Mouse (Mus musculus) C2C12 (cell line): ENCODE data around the gene Josd2. TPM values are rescaled to one million over a fixed set of nuclear protein-coding genes. Genes with fewer than 3 reads are reported as not detected.

ENCODE experiments used
- H3K27me3 ChIP-seq: one replicate; pipeline ENCODE4 v1.6.1; 2011; ENCODE audit not compliant: control insufficient read depth, insufficient read depth, insufficient read length
- H3K36me3 ChIP-seq: one replicate; pipeline ENCODE4 v1.6.1; 2011; ENCODE audit not compliant: control insufficient read depth, insufficient read depth
- H3K4me3 ChIP-seq: one replicate; pipeline ENCODE4 v1.5.1; 2011; ENCODE audit warnings: mild to moderate bottlenecking, control low read depth; ENCODE audit not compliant: poor library complexity, insufficient read depth, severe bottlenecking
- H3K79me2 ChIP-seq: one replicate; pipeline ENCODE4 v1.6.1; 2011; ENCODE audit not compliant: control insufficient read depth, insufficient read depth
- H3K79me3 ChIP-seq: one replicate; pipeline ENCODE4 v1.6.1; 2011; ENCODE audit warnings: low read depth, control low read depth
- H3ac ChIP-seq: one replicate; pipeline ENCODE3; 2011; ENCODE audit warnings: low read depth; ENCODE audit not compliant: control insufficient read depth, insufficient read length
- CEBPB ChIP-seq: IDR thresholded peaks from one replicate; pipeline ENCODE4 v1.6.1; 2011; ENCODE audit warnings: low read depth, mild to moderate bottlenecking, control low read depth, moderate library complexity
- CTCF ChIP-seq: IDR thresholded peaks from one replicate; pipeline ENCODE4 v1.5.1; 2011; ENCODE audit not compliant: control insufficient read depth, insufficient read depth, insufficient read length
- FOSL1 ChIP-seq: IDR thresholded peaks from one replicate; pipeline ENCODE4 v1.8.0; 2011; ENCODE audit warnings: mild to moderate bottlenecking, low read length; ENCODE audit not compliant: poor library complexity, insufficient read depth, severe bottlenecking
- MAX ChIP-seq: IDR thresholded peaks from one replicate; pipeline ENCODE4 v1.6.1; 2011; ENCODE audit warnings: mild to moderate bottlenecking, control low read depth
- MYOD1 ChIP-seq: IDR thresholded peaks from one replicate; pipeline ENCODE4 v1.6.1; 2011; ENCODE audit warnings: low read depth; ENCODE audit not compliant: control insufficient read depth, insufficient read length
- MYOG ChIP-seq: IDR thresholded peaks from one replicate; pipeline ENCODE4 v1.6.1; 2011; ENCODE audit not compliant: control insufficient read depth, insufficient read length; ENCODE audit errors: extremely low read depth
- USF1 ChIP-seq: IDR thresholded peaks from one replicate; pipeline ENCODE4 v1.6.1; 2011; ENCODE audit warnings: low read depth, mild to moderate bottlenecking, control low read depth, moderate library complexity
- polyA plus RNA-seq: library from polyadenylated mRNA; unstranded; fragments of >200 nt; fragmentation: generic; extraction: Trizol; gene quantifications from one replicate; pipeline ENCODE4 v1.2.1, GENCODE M21; 2012; ENCODE audit warnings: missing spikeins

Josd2 gene
- polyA plus RNA-seq, 1 experiment = 77.5 TPM

DNA sequence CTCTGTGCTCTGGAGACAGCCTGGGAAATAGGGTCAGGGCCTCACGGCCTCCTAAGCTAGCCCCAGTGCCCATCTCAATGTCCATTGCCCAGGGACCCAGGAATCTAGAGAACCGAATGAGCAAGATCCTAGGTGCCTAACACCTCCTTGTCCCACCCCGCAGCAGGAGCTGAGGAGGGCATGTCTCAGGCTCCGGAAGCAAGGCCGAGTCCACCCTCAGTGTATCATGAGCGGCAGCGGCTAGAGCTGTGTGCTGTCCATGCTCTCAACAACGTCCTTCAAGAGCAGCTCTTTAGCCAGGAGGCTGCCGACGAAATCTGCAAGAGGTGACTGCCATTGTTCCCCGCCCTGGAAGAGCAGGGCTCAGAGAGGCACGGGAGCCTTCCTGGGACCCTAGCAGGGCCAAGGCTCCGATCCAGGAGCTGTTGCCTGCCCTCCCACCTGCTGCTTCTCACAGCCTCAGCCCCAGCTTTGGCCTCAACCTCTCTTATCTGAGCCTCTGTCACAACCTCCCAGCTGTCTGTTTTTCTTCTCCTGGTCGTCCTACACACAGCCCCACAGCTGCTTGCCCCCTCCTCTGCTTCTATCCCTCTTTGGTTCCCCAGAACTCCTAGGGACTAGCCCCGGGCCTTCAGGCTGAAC is 985 bp downstream of the Josd2 start:
- TF ChIP-seq MAX (no peak), USF1 (no peak), MYOG (no peak), MYOD1 (no peak), FOSL1 (no peak), CEBPB (no peak), CTCF (no peak)
- H3K36me3 ChIP-seq = no peaks in the 10 kb centered on the region
- peak overlapping the region; percentile 73 for H3ac ChIP-seq
- H3K4me3 ChIP-seq = peak overlapping the region; percentile 63
- no peaks in the 10 kb centered on the region for H3K79me2 ChIP-seq
- H3K27me3 ChIP-seq = peaks cover 10% of the 10 kb centered on the region
- no peaks in the 10 kb centered on the region for H3K79me3 ChIP-seq

DNA sequence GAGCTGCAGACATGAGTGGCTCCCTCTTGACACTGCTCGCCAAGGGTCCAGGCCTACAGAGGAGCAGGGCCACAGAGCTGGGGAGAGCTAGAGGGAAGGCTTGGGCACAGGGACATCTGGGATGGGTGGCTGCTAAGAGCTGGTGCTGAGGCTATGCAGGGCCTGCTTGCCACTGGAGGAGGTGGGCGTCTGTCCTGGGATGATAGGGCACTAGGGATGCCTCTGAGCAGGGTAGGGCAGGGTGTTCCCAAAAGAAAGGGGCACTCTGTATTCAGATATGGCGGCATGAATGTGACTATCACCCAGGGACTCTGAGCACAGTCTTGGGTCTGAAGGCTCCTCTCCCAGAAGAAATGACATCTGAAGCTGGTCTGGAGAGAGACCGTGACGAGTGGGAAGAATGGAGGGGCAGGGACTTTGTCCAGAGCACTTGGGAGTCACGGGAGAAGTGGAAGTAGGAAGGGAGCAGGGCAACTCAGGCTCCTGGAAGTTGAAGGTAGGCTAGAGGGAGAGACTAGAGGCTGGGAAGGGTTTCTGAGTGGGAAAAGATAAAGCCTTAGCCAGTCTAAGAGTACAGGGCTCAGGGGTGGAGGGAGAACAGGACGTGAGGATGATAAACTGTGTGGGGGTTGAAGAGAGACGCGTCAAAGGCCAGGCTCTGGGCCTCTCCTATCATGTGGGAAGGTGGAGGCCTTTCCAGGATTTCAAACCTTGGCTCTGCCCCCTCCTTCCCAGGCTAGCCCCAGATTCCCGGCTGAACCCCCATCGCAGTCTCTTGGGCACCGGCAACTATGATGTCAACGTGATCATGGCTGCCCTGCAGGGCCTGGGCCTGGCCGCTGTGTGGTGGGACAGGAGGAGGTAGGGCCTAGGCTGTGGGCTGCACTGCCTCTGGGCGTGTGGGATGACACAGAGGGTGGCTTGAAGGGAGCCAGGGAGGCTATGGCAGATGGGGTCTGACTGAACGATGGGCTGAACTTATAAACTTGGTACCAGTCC is 2.2 kb downstream of the Josd2 start:
- H3K79me2 ChIP-seq = no peaks in the 10 kb centered on the region
- TF ChIP-seq CEBPB (no peak), MAX (no peak), CTCF (no peak), MYOD1 (no peak), MYOG (no peak), FOSL1 (no peak), USF1 (no peak)
- H3K79me3 ChIP-seq = no peaks in the 10 kb centered on the region
- no peak overlapping the region for H3K4me3 ChIP-seq
- H3ac ChIP-seq = no peak overlapping the region
- H3K36me3 ChIP-seq = no peaks in the 10 kb centered on the region
- peaks cover 8% of the 10 kb centered on the region for H3K27me3 ChIP-seq

- H3K27me3 ChIP-seq = peaks cover 15% of the 10 kb centered on the region
- TF ChIP-seq MYOG (no peak), USF1 (no peak), CEBPB (no peak), MYOD1 (no peak), FOSL1 (no peak), CTCF (no peak), MAX (no peak)
- no peaks in the 10 kb centered on the region for H3K36me3 ChIP-seq
- no peaks in the 10 kb centered on the region for H3K79me3 ChIP-seq
- no peak overlapping the region for H3ac ChIP-seq
- H3K4me3 ChIP-seq = no peak overlapping the region
- H3K79me2 ChIP-seq = no peaks in the 10 kb centered on the region
Observed at GRCm38 (mm10) chr7:44470696-44471612, 3.2 kb downstream of the Josd2 start.

DNA sequence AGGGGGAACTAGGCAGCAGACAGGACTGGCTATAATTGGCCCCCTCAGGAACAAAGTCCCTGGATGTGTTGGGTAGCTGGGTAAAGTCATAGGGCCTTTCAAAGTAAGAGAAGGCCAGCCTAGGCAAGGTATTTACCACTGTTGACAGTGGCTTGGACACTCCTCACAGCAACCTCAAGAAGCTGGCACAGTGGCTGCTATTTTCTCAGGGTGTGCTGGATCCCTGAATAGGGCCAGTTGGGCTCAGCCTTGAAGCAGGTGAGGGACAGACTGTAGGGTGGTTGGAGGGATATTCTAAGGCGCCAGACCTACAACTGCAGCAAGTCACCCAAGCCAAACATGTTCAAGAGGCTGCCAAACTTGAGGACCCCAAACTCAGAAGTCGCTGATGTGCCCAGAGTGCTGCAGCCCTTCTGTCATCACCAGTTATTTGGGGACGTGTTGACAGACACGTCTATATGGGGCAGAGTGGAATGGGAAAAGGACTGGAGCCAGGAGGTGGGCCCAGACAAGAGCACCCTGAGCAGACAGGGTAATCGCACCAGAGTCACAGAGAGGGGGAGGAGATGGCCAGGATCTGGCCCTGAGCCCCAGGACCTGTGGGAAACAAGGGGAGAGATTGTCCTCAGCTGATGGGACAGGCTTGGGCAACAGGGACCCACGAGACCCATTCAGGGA is 4.2 kb downstream of the Josd2 start:
- no peak overlapping the region for H3K4me3 ChIP-seq
- no peaks in the 10 kb centered on the region for H3K79me2 ChIP-seq
- peaks cover 15% of the 10 kb centered on the region for H3K27me3 ChIP-seq
- H3K79me3 ChIP-seq = no peaks in the 10 kb centered on the region
- no peaks in the 10 kb centered on the region for H3K36me3 ChIP-seq
- TF ChIP-seq USF1 (no peak), MYOG (no peak), MAX (no peak), MYOD1 (no peak), FOSL1 (no peak), CTCF (no peak), CEBPB (no peak)
- H3ac ChIP-seq = no peak overlapping the region

- H3K79me2 ChIP-seq = no peaks in the 10 kb centered on the region
- no peaks in the 10 kb centered on the region for H3K36me3 ChIP-seq
- no peak overlapping the region for H3ac ChIP-seq
- no peak overlapping the region for H3K4me3 ChIP-seq
- peaks cover 15% of the 10 kb centered on the region for H3K27me3 ChIP-seq
- no peak for TF ChIP-seq MYOG
- no peak for TF ChIP-seq USF1
- TF ChIP-seq MAX = no peak
- TF ChIP-seq CEBPB = no peak
- no peaks in the 10 kb centered on the region for H3K79me3 ChIP-seq
Observed at GRCm38 (mm10) chr7:44472558-44472885, 4.7 kb downstream of the Josd2 start.
